Mouse (Mus musculus) heart, postnatal 0 days (tissue): ENCODE data around the gene Slc26a9.

ENCODE experiments used
- CTCF ChIP-seq: IDR thresholded peaks from 2 replicates; pipeline ENCODE4 v1.5.1; 2016; ENCODE audit warnings: antibody characterized with exemption, control low read depth, low read depth
- EP300 ChIP-seq: IDR thresholded peaks from 2 replicates; pipeline ENCODE4 v1.6.1; 2016; ENCODE audit warnings: antibody characterized with exemption, low read depth

GRCm38 (mm10) chr1:131809651-131810050, 65.8 kb downstream of the Slc26a9 start:
- TF ChIP-seq CTCF (no peak), EP300 (no peak)
